Mouse (Mus musculus) forebrain, embryonic 10.5 days (tissue): Measurements from ENCODE around the gene Fbln2. TPM values are rescaled to one million over a fixed set of nuclear protein-coding genes. Genes with fewer than 3 reads are reported as not detected.

ENCODE experiments used
- DNase-seq: peaks from one replicate; pipeline ENCODE4 v3.0.0-alpha.2; 2017; ENCODE audit warnings: low spot score; ENCODE audit errors: extremely low spot score
- H3K27ac ChIP-seq: fragments of 300-500 bp; sonication (generic); 2 replicates; pipeline ENCODE4 v1.5.1; 2016; ENCODE audit warnings: mild to moderate bottlenecking
- H3K27me3 ChIP-seq: fragments of 300-500 bp; sonication (generic); 2 replicates; pipeline ENCODE4 v1.6.1; 2016; ENCODE audit warnings: mild to moderate bottlenecking; ENCODE audit not compliant: poor library complexity, severe bottlenecking
- H3K36me3 ChIP-seq: fragments of 300-500 bp; sonication (generic); replicated peaks from 2 replicates; pipeline ENCODE4 v1.6.1; 2016; ENCODE audit warnings: mild to moderate bottlenecking, moderate library complexity
- H3K4me1 ChIP-seq: fragments of 300-500 bp; sonication (generic); 2 replicates; pipeline ENCODE4 v1.6.1; 2016
- H3K4me3 ChIP-seq: fragments of 300-500 bp; sonication (generic); 2 replicates; pipeline ENCODE4 v1.5.1; 2016; ENCODE audit warnings: mild to moderate bottlenecking, moderate library complexity
- H3K9me3 ChIP-seq: fragments of 300-500 bp; sonication (generic); 2 replicates; pipeline ENCODE4 v1.6.1; 2016; ENCODE audit warnings: mild to moderate bottlenecking, moderate library complexity
- WGBS: fragments of 180-500 bp; shearing (Covaris S2); methylation state at CpG from one replicate; pipeline ENCODE4 v1.1.7; 2016; 5-methylcytosine and 5-hydroxymethylcytosine counted together
- polyA plus RNA-seq: library from polyadenylated mRNA; unstranded; fragments of >200 nt; fragmentation: Nextera tagmentation; extraction: Ambion mirVana; gene quantifications from 2 replicates; pipeline ENCODE4 v1.2.1, GENCODE M21; 2016

Fbln2 gene
- polyA plus RNA-seq, 1 experiment from 2014 or later, result 35.4 TPM

- Histone ChIP-seq H3K4me1 (peaks cover 60% of the 10 kb centered on the region), H3K9me3 (no peaks in the 10 kb centered on the region), H3K27ac (peak overlapping the region; percentile 70; the same call in 1 of the 2 replicates), H3K4me3 (no peak overlapping the region), H3K27me3 (peaks cover 98% of the 10 kb centered on the region), H3K36me3 (no peaks in the 10 kb centered on the region)
- WGBS, result 3% methylated on average over 15 of the region's 15 CpGs
- peak; percentile 87 for DNase-seq
Measured at GRCm38 (mm10) chr6:91286624-91287023, 74.4 kb downstream of the Fbln2 start.

- Histone ChIP-seq H3K9me3 (no peaks in the 10 kb centered on the region), H3K27me3 (peaks cover 98% of the 10 kb centered on the region), H3K27ac (peak overlapping the region; percentile 70; the same call in 1 of the 2 replicates), H3K36me3 (no peaks in the 10 kb centered on the region), H3K4me1 (peaks cover 56% of the 10 kb centered on the region), H3K4me3 (no peak overlapping the region)
- no peak for DNase-seq
- whole genome bisulfite sequencing, result 67% methylated on average over 4 of the region's 4 CpGs
Measured at GRCm38 (mm10) chr6:91287148-91287547, 74.9 kb downstream of the Fbln2 start.

GRCm38 (mm10) chr6:91287636-91288035 is 75.4 kb downstream of the Fbln2 start:
- 74% methylated on average over 6 of the region's 6 CpGs for whole genome bisulfite sequencing
- H3K4me1 ChIP-seq, result peaks cover 56% of the 10 kb centered on the region
- no peaks in the 10 kb centered on the region for H3K36me3 ChIP-seq
- peak overlapping the region; percentile 72; the same call in 1 of the 2 replicates for H3K27ac ChIP-seq
- no peak overlapping the region for H3K4me3 ChIP-seq
- DNase-seq, result no peak
- no peaks in the 10 kb centered on the region for H3K9me3 ChIP-seq
- H3K27me3 ChIP-seq, result peaks cover 97% of the 10 kb centered on the region

- Histone ChIP-seq H3K27me3 (peaks cover 97% of the 10 kb centered on the region), H3K27ac (peak overlapping the region; percentile 72), H3K4me1 (peaks cover 56% of the 10 kb centered on the region), H3K4me3 (no peak overlapping the region), H3K36me3 (no peaks in the 10 kb centered on the region), H3K9me3 (no peaks in the 10 kb centered on the region)
- no peak for DNase-seq
- 48% methylated on average over 3 of the region's 3 CpGs for WGBS
Measured at GRCm38 (mm10) chr6:91288251-91288785, 76.1 kb downstream of the Fbln2 start.

- no peak for DNase-seq
- H3K27me3 ChIP-seq, result peaks cover 90% of the 10 kb centered on the region
- H3K9me3 ChIP-seq, result no peaks in the 10 kb centered on the region
- no peaks in the 10 kb centered on the region for H3K36me3 ChIP-seq
- 64% methylated on average over 1 of the region's 1 CpGs for WGBS
- no peak overlapping the region for H3K4me3 ChIP-seq
- H3K27ac ChIP-seq, result peak overlapping the region; percentile 35; the same call in 1 of the 2 replicates
- H3K4me1 ChIP-seq, result peaks cover 53% of the 10 kb centered on the region
Measured at GRCm38 (mm10) chr6:91288961-91289360, 76.7 kb downstream of the Fbln2 start.

GRCm38 (mm10) chr6:91290937-91291336 is 78.7 kb downstream of the Fbln2 start:
- H3K27ac ChIP-seq, result peak overlapping the region; percentile 10; the same call in 1 of the 2 replicates

GRCm38 (mm10) chr6:91295431-91295830 is 83.2 kb downstream of the Fbln2 start:
- H3K4me1 ChIP-seq, result peaks cover 25% of the 10 kb centered on the region
- H3K36me3 ChIP-seq, result no peaks in the 10 kb centered on the region
- H3K27me3 ChIP-seq, result peaks cover 25% of the 10 kb centered on the region
- H3K27ac ChIP-seq, result no peak overlapping the region
- WGBS, result 87% methylated on average over 4 of the region's 4 CpGs
- no peak overlapping the region for H3K4me3 ChIP-seq
- no peaks in the 10 kb centered on the region for H3K9me3 ChIP-seq
- no peak for DNase-seq

More at GRCm38 (mm10) chr6:91290937-91291336, 78.7 kb downstream of the Fbln2 start:
- Histone ChIP-seq H3K27me3 (peaks cover 70% of the 10 kb centered on the region), H3K9me3 (no peaks in the 10 kb centered on the region), H3K4me1 (peaks cover 39% of the 10 kb centered on the region), H3K4me3 (no peak overlapping the region), H3K36me3 (no peaks in the 10 kb centered on the region)
- DNase-seq, result no peak
- WGBS, result 87% methylated on average over 10 of the region's 10 CpGs

GRCm38 (mm10) chr6:91298828-91299227 is 86.6 kb downstream of the Fbln2 start:
- Histone ChIP-seq H3K27ac (peak overlapping the region; percentile 65), H3K4me3 (no peak overlapping the region), H3K27me3 (no peaks in the 10 kb centered on the region; the same call in 1 of the 2 replicates), H3K9me3 (no peaks in the 10 kb centered on the region), H3K36me3 (no peaks in the 10 kb centered on the region), H3K4me1 (peaks cover 51% of the 10 kb centered on the region)
- WGBS, result 64% methylated on average over 6 of the region's 6 CpGs
- DNase-seq, result no peak

GRCm38 (mm10) chr6:91300079-91300478 is 87.8 kb downstream of the Fbln2 start:
- 78% methylated on average over 3 of the region's 3 CpGs for WGBS
- Histone ChIP-seq H3K27ac (peak overlapping the region; percentile 87), H3K4me3 (no peak overlapping the region), H3K27me3 (no peaks in the 10 kb centered on the region; the same call in 1 of the 2 replicates), H3K36me3 (no peaks in the 10 kb centered on the region), H3K4me1 (peaks cover 45% of the 10 kb centered on the region), H3K9me3 (no peaks in the 10 kb centered on the region)
- no peak for DNase-seq

GRCm38 (mm10) chr6:91301839-91302238 is 89.6 kb downstream of the Fbln2 start:
- peak; percentile 67 for DNase-seq
- Histone ChIP-seq H3K27me3 (no peaks in the 10 kb centered on the region; the same call in 1 of the 2 replicates), H3K4me1 (peaks cover 45% of the 10 kb centered on the region), H3K36me3 (no peaks in the 10 kb centered on the region), H3K9me3 (no peaks in the 10 kb centered on the region), H3K4me3 (peak overlapping the region; percentile 18; the same call in 1 of the 2 replicates), H3K27ac (peak overlapping the region; percentile 87)
- 32% methylated on average over 1 of the region's 1 CpGs for WGBS

- no peak for DNase-seq
- Histone ChIP-seq H3K4me3 (no peak overlapping the region), H3K27ac (peak overlapping the region; percentile 87), H3K27me3 (no peaks in the 10 kb centered on the region; the same call in 1 of the 2 replicates), H3K9me3 (no peaks in the 10 kb centered on the region), H3K36me3 (no peaks in the 10 kb centered on the region), H3K4me1 (peaks cover 45% of the 10 kb centered on the region)
- 86% methylated on average over 3 of the region's 3 CpGs for WGBS
Measured at GRCm38 (mm10) chr6:91302337-91302736, 90.1 kb downstream of the Fbln2 start.

GRCm38 (mm10) chr6:91304172-91304571 is 91.9 kb downstream of the Fbln2 start:
- H3K4me1 ChIP-seq, result peaks cover 38% of the 10 kb centered on the region
- DNase-seq, result no peak
- peak overlapping the region; percentile 58; the same call in 1 of the 2 replicates for H3K27ac ChIP-seq
- 89% methylated on average over 4 of the region's 4 CpGs for WGBS
- no peaks in the 10 kb centered on the region for H3K9me3 ChIP-seq
- H3K27me3 ChIP-seq, result no peaks in the 10 kb centered on the region; the same call in 1 of the 2 replicates
- H3K36me3 ChIP-seq, result no peaks in the 10 kb centered on the region
- H3K4me3 ChIP-seq, result no peak overlapping the region

- 63% methylated on average over 1 of the region's 1 CpGs for WGBS
- Histone ChIP-seq H3K4me1 (0 out of 2 replicates have a peak, but pooled peaks cover under 1% of the 10 kb centered on the region), H3K27me3 (no peaks in the 10 kb centered on the region), H3K9me3 (no peaks in the 10 kb centered on the region), H3K4me3 (no peak overlapping the region), H3K27ac (no peak overlapping the region; the same call in 1 of the 2 replicates), H3K36me3 (no peaks in the 10 kb centered on the region)
- no peak for DNase-seq
Measured at GRCm38 (mm10) chr6:91307972-91308371, 95.7 kb downstream of the Fbln2 start.
